Mouse (Mus musculus): ENCODE results near the gene Hist1h1t. TPM values are rescaled to one million over a fixed set of nuclear protein-coding genes. Genes with fewer than 3 reads are reported as not detected.

Hist1h1t gene
- polyA plus RNA-seq (2015; fragmentation: Nextera tagmentation; extraction: Ambion mirVana), result not detected in 2 replicates

DNA sequence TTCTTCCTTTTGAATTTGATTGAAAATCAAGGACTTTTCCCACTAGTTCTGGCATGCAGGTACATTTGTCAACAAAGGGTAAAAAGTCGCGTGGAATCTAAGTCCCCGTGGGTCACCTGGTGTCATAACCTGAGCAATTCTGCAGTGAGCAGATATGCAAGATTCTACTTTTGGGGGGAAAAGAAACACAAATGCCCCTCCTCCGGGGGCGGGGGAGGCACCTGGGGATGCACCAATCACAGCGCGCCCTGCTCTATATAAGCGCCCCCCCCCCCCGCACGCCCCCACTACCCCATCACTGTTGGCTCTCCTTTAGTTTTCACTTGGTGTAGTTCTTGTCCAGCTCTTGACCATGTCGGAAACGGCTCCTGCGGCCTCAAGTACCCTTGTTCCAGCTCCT lies at the start of gene Hist1h1t:
Gene Hist1h1t, plus strand, starts transcription at position 301 of the 400 bp plus-strand sequence.

DNA sequence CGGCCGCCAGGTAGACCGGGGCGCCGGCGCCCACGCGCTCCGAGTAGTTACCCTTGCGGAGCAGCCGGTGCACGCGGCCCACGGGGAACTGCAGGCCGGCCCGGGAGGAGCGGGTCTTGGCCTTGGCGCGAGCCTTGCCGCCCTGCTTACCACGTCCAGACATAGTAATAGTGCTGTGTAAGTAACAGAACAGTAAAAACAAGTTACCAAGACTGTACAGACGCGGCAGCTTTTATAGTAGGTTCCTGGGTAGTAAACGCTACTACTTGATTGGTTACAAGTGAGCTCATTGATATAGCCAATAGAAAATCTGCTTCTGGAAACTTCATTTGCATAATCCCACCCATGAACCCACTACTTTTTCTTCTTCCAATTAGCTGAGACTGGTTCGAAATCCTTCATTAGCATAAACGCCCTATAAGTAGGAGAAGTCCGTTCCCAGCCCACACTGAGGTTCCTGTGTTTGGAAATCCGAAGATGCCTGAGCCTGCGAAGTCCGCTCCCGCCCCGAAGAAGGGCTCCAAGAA lies 11.8 kb upstream of the Hist1h1t start, which contains the start of the genes Hist1h2ac and Hist1h2bc:
Gene Hist1h2ac, minus strand, starts transcription at position 194 of the 527 bp plus-strand sequence.
Gene Hist1h2bc, plus strand, starts transcription at position 445 of the 527 bp plus-strand sequence.

DNA sequence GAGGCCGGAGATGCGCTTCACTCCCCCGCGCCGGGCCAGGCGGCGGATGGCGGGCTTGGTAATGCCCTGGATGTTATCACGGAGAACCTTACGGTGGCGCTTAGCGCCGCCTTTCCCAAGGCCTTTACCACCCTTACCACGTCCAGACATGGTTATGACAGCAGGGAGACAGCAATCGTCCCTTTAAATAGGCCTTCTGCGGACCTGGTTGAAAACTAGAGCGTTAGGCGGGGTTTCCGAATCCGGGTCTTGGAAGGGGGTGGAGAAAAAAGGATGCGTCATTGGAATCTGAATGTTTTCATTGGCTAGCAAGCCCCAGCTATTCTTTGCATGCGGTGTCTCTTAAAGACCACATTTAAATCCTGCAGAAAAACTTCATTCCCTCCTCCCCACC lies 2.7 kb downstream of the Hist1h1t start, which contains the start of gene Hist1h4c:
Gene Hist1h4c, minus strand, starts transcription at position 155 of the 394 bp plus-strand sequence.

DNA sequence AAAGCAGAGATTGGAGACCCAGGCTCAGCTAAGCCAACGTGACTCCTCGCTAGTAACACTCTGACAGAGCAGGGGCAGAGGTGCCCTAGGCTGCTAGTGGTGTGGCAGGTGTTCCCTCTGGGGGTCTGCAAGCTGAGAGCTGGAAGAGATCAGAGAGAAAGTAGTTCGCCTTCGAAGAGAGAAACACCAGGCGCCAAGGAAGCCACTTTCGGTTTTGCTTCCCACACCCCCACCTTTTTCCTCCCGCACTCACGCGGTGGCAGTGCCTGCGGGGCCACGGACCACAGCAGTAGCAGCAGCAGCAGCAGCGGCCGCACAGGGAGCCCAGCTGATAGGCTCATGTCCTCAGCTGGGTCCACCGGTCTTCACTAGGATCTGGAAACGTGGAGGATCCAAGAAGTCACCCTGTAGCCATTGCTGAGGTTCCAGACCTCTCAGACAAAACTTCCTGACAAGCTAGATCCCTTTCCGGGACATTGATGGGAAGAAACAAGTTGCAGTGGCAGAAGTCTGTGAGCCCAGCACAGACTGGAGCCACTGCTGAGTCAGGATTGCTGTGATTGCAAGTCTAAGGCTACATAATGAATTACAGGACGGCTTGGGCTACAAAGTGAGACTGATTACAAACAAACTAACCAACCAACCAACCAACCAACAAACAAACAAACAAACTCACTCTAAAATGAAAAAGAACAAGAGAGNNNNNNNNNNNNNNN lies 14.9 kb downstream of the Hist1h1t start, which contains the start of gene Hfe:
Gene Hfe, minus strand, starts transcription at position 481 of the 716 bp plus-strand sequence.

DNA sequence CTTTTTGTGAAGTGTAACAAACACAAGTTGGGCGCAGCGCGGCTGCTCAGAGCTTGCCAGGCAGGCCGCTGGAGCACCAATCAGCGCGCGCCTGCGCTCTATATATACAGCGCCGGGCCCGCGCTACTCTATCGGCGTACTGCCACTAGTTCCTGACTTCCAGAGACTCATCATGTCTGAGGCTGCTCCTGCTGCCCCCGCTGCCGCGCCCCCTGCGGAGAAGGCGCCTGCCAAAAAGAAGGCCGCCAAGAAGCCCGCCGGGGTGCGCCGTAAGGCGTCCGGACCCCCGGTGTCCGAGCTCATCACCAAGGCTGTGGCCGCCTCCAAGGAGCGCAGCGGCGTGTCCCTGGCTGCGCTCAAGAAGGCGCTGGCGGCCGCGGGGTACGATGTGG lies 43.1 kb downstream of the Hist1h1t start, which contains the start of gene Hist1h1c:
Gene Hist1h1c, plus strand, starts transcription at position 132 of the 392 bp plus-strand sequence.

DNA sequence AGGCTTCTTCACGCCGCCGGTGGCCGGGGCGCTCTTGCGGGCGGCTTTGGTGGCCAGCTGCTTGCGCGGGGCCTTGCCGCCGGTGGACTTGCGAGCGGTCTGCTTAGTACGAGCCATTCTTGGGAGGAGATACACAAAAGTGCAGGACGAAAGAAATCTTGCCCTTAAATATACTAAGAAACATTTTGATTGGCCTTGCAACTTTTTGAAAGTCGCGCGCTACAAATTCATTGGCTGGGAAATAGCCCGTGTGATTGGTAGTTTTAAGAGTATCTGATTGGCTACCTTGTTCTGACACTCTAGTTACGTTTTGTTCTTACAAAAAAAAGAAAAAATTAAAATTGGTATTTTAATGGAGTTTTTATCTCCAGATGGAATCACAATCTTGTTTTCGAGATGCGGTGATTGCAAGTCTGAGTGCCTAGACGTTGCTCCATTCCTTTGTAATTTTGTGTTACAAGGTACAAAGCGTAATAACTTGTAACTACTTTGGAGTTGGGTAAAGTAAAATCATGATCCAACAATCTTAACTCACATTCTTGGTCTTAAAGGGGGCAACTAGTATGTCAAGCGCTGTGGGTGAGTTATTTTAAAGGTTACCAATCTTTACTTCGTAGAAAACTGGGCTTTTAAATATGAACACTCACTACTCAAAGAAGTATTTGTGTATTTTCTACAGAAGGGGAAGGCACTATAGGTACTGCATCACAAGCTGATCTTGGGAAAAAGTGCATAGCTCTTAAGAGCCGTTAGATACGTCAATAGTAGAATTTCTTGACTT lies 50.0 kb downstream of the Hist1h1t start, which contains the start of gene Hist1h3c:
Gene Hist1h3c, minus strand, starts transcription at position 222 of the 781 bp plus-strand sequence.

Small RNA genes within 50 kb of the gene (microRNA-seq; reads per million reads assigned to microRNA genes)
- gene Gm44314, result not detected
- not detected for gene Gm44350

Other genes with a start within 250 kb of the Hist1h1t start
- gene Btn1a1, start 229.9 kb upstream of the Hist1h1t start, polyA plus RNA-seq (2015; fragmentation: Nextera tagmentation; extraction: Ambion mirVana), result not detected in 2 replicates
- gene Btn2a2, start 207.0 kb upstream of the Hist1h1t start, polyA plus RNA-seq (2015; fragmentation: Nextera tagmentation; extraction: Ambion mirVana), result not detected in 2 replicates
- gene Hist1h4h, start 164.8 kb upstream of the Hist1h1t start, polyA plus RNA-seq (2015; fragmentation: Nextera tagmentation; extraction: Ambion mirVana), result 24.9 and 35.3 TPM in 2 replicates
- gene Hist1h2af, start 161.9 kb upstream of the Hist1h1t start, polyA plus RNA-seq (2015; fragmentation: Nextera tagmentation; extraction: Ambion mirVana), result 1.5 and 3.4 TPM in 2 replicates
- gene Hist1h3g, start 160.4 kb upstream of the Hist1h1t start, polyA plus RNA-seq (2015; fragmentation: Nextera tagmentation; extraction: Ambion mirVana), result 1.7 and 2.1 TPM in 2 replicates
- gene Hist1h2bh, start 152.4 kb upstream of the Hist1h1t start, polyA plus RNA-seq (2015; fragmentation: Nextera tagmentation; extraction: Ambion mirVana), result 0.54 and 0.58 TPM in 2 replicates
- 0.28 and 0.43 TPM in 2 replicates for gene Hist1h3f, start 151.8 kb upstream of the Hist1h1t start, polyA plus RNA-seq (2015; fragmentation: Nextera tagmentation; extraction: Ambion mirVana)
- gene Hist1h4f, start 144.2 kb upstream of the Hist1h1t start, polyA plus RNA-seq (2015; fragmentation: Nextera tagmentation; extraction: Ambion mirVana), result not detected in 2 replicates
- gene Hist1h1d, start 142.6 kb upstream of the Hist1h1t start, polyA plus RNA-seq (2015; fragmentation: Nextera tagmentation; extraction: Ambion mirVana), result 0.58 and 0.60 TPM in 2 replicates
- gene Hist1h3e, start 133.4 kb upstream of the Hist1h1t start, polyA plus RNA-seq (2015; fragmentation: Nextera tagmentation; extraction: Ambion mirVana), result 1.8 and 2.0 TPM in 2 replicates
- gene Hist1h2ae, start 124.6 kb upstream of the Hist1h1t start, polyA plus RNA-seq (2015; fragmentation: Nextera tagmentation; extraction: Ambion mirVana), result 14.0 and 18.1 TPM in 2 replicates
- gene Hist1h2bg, start 124.4 kb upstream of the Hist1h1t start, polyA plus RNA-seq (2015; fragmentation: Nextera tagmentation; extraction: Ambion mirVana), result 10.7 and 21.8 TPM in 2 replicates
- 1.5 and 2.6 TPM in 2 replicates for gene Hist1h2bf, start 121.6 kb upstream of the Hist1h1t start, polyA plus RNA-seq (2015; fragmentation: Nextera tagmentation; extraction: Ambion mirVana)
- gene Hist1h2ad, start 121.4 kb upstream of the Hist1h1t start, polyA plus RNA-seq (2015; fragmentation: Nextera tagmentation; extraction: Ambion mirVana), result 1.7 and 1.9 TPM in 2 replicates
- 2.9 and 3.4 TPM in 2 replicates for gene Hist1h3d, start 120.1 kb upstream of the Hist1h1t start, polyA plus RNA-seq (2015; fragmentation: Nextera tagmentation; extraction: Ambion mirVana)
- gene Hist1h4d, start 114.2 kb upstream of the Hist1h1t start, polyA plus RNA-seq (2015; fragmentation: Nextera tagmentation; extraction: Ambion mirVana), result 24.3 and 29.2 TPM in 2 replicates
- gene Hist1h2be, start 74.7 kb upstream of the Hist1h1t start, polyA plus RNA-seq (2015; fragmentation: Nextera tagmentation; extraction: Ambion mirVana), result 1.1 and 1.4 TPM in 2 replicates
- gene Hist1h1e, start 73.3 kb upstream of the Hist1h1t start, polyA plus RNA-seq (2015; fragmentation: Nextera tagmentation; extraction: Ambion mirVana), result 5.4 and 5.8 TPM in 2 replicates
- 1.00 and 1.2 TPM in 2 replicates for gene Hist1h2ac, start 11.9 kb upstream of the Hist1h1t start, polyA plus RNA-seq (2015; fragmentation: Nextera tagmentation; extraction: Ambion mirVana)
- 161 and 192 TPM in 2 replicates for gene Hist1h2bc, start 11.6 kb upstream of the Hist1h1t start, polyA plus RNA-seq (2015; fragmentation: Nextera tagmentation; extraction: Ambion mirVana)
- 1.8 TPM in 2 replicates for gene Hist1h4c, start 2.6 kb downstream of the Hist1h1t start, polyA plus RNA-seq (2015; fragmentation: Nextera tagmentation; extraction: Ambion mirVana)
- gene Hfe, start 15.0 kb downstream of the Hist1h1t start, polyA plus RNA-seq (2015; fragmentation: Nextera tagmentation; extraction: Ambion mirVana), result 8.0 and 9.7 TPM in 2 replicates
- 125 and 175 TPM in 2 replicates for gene Hist1h1c, start 43.0 kb downstream of the Hist1h1t start, polyA plus RNA-seq (2015; fragmentation: Nextera tagmentation; extraction: Ambion mirVana)
- 0.41 and 0.98 TPM in 2 replicates for gene Hist1h3c, start 49.8 kb downstream of the Hist1h1t start, polyA plus RNA-seq (2015; fragmentation: Nextera tagmentation; extraction: Ambion mirVana)
- gene Hist1h2bb, start 50.9 kb downstream of the Hist1h1t start, polyA plus RNA-seq (2015; fragmentation: Nextera tagmentation; extraction: Ambion mirVana), result 0.82 and 1.2 TPM in 2 replicates
- gene Hist1h2ab, start 55.3 kb downstream of the Hist1h1t start, polyA plus RNA-seq (2015; fragmentation: Nextera tagmentation; extraction: Ambion mirVana), result 3.7 and 8.0 TPM in 2 replicates
- 2.0 and 2.8 TPM in 2 replicates for gene Hist1h3b, start 56.5 kb downstream of the Hist1h1t start, polyA plus RNA-seq (2015; fragmentation: Nextera tagmentation; extraction: Ambion mirVana)
- gene Hist1h4b, start 61.2 kb downstream of the Hist1h1t start, polyA plus RNA-seq (2015; fragmentation: Nextera tagmentation; extraction: Ambion mirVana), result 1.3 TPM in 1 of 2 replicates, not detected in the other
- gene Hist1h4a, start 65.4 kb downstream of the Hist1h1t start, polyA plus RNA-seq (2015; fragmentation: Nextera tagmentation; extraction: Ambion mirVana), result 0.33 TPM in 1 of 2 replicates, not detected in the other
- 1.9 and 2.7 TPM in 2 replicates for gene Hist1h3a, start 66.6 kb downstream of the Hist1h1t start, polyA plus RNA-seq (2015; fragmentation: Nextera tagmentation; extraction: Ambion mirVana)
- gene Hist1h1a, start 67.9 kb downstream of the Hist1h1t start, polyA plus RNA-seq (2015; fragmentation: Nextera tagmentation; extraction: Ambion mirVana), result 0.59 and 0.82 TPM in 2 replicates
- 0.19 and 0.30 TPM in 2 replicates for gene Trim38, start 74.1 kb downstream of the Hist1h1t start, polyA plus RNA-seq (2015; fragmentation: Nextera tagmentation; extraction: Ambion mirVana)
- gene Slc17a2, start 111.2 kb downstream of the Hist1h1t start, polyA plus RNA-seq (2015; fragmentation: Nextera tagmentation; extraction: Ambion mirVana), result 0.06 TPM in 1 of 2 replicates, not detected in the other
- gene Slc17a3, start 143.6 kb downstream of the Hist1h1t start, polyA plus RNA-seq (2015; fragmentation: Nextera tagmentation; extraction: Ambion mirVana), result not detected in 2 replicates
- not detected in 2 replicates for gene Slc17a1, start 171.9 kb downstream of the Hist1h1t start, polyA plus RNA-seq (2015; fragmentation: Nextera tagmentation; extraction: Ambion mirVana)
- gene Slc17a4, start 219.2 kb downstream of the Hist1h1t start, polyA plus RNA-seq (2015; fragmentation: Nextera tagmentation; extraction: Ambion mirVana), result not detected in 2 replicates
- gene Hist1h2ba, start 238.3 kb downstream of the Hist1h1t start, polyA plus RNA-seq (2015; fragmentation: Nextera tagmentation; extraction: Ambion mirVana), result not detected in 2 replicates
- gene Hist1h2aa, start 238.6 kb downstream of the Hist1h1t start, polyA plus RNA-seq (2015; fragmentation: Nextera tagmentation; extraction: Ambion mirVana), result not detected in 2 replicates

Measured in urinary bladder, postnatal 0 days (tissue).